Mouse (Mus musculus) kidney, embryonic 15.5 days (tissue): Measurements from ENCODE around the gene 1700007K13Rik. TPM values are rescaled to one million over a fixed set of nuclear protein-coding genes. Genes with fewer than 3 reads are reported as not detected.
"Not testable (repeated sequence)": the region's sequence is repeated elsewhere in the genome, so short reads cannot be mapped to it uniquely, and the experiment has no call there.

Experiments
- ATAC-seq: fragments of 200-750 bp; cut with Nextera tagmentation; replicated peaks from 2 replicates; pipeline ENCODE4 v1.8.0; 2017; ENCODE audit warnings: moderate TSS enrichment; ENCODE audit not compliant: low FRiP score
- H3K27ac ChIP-seq: fragments of 300-500 bp; sonication (generic); 2 replicates; pipeline ENCODE4 v1.5.1; 2015; ENCODE audit warnings: mild to moderate bottlenecking, inconsistent platforms
- H3K27me3 ChIP-seq: fragments of 300-500 bp; sonication (generic); 2 replicates; pipeline ENCODE4 v1.6.1; 2015; ENCODE audit warnings: inconsistent platforms
- H3K36me3 ChIP-seq: fragments of 300-500 bp; sonication (generic); 2 replicates; pipeline ENCODE4 v1.6.1; 2015; ENCODE audit warnings: inconsistent platforms
- H3K4me1 ChIP-seq: fragments of 300-500 bp; sonication (generic); 2 replicates; pipeline ENCODE4 v1.6.1; 2015; ENCODE audit warnings: inconsistent platforms
- H3K4me2 ChIP-seq: fragments of 300-500 bp; sonication (generic); 2 replicates; pipeline ENCODE4 v1.6.1; 2015; ENCODE audit warnings: moderate library complexity, mild to moderate bottlenecking, inconsistent platforms
- H3K4me3 ChIP-seq: fragments of 300-500 bp; sonication (generic); replicated peaks from 2 replicates; pipeline ENCODE4 v1.5.1; 2015; ENCODE audit warnings: mild to moderate bottlenecking, inconsistent platforms
- H3K9ac ChIP-seq: fragments of 300-500 bp; sonication (generic); 2 replicates; pipeline ENCODE4 v1.6.1; 2015; ENCODE audit warnings: mild to moderate bottlenecking, inconsistent platforms
- H3K9me3 ChIP-seq: fragments of 300-500 bp; sonication (generic); replicated peaks from 2 replicates; pipeline ENCODE4 v1.6.1; 2016; ENCODE audit warnings: inconsistent platforms
- WGBS: fragments of 180-500 bp; shearing (Covaris S2); methylation state at CpG from one replicate; pipeline ENCODE4 v1.1.7; 2015; ENCODE audit warnings: mixed read lengths; 5-methylcytosine and 5-hydroxymethylcytosine counted together
- polyA plus RNA-seq: library from polyadenylated mRNA; unstranded; fragments of >200 nt; fragmentation: Nextera tagmentation; extraction: Ambion mirVana; gene quantifications from 2 replicates; pipeline ENCODE4 v1.2.1, GENCODE M21; 2015

1700007K13Rik gene
- polyA plus RNA-seq, 1 experiment from 2014 or later: 0.52 TPM

GRCm38 (mm10) chr2:28496671-28497070 lies 30.5 kb upstream of the 1700007K13Rik start, which contains the start of gene Gbgt1:
Gene Gbgt1 (plus strand): TSS chr2:28496891.
- WGBS: 64% methylated on average over 5 of the region's 5 CpGs
- peak within 1 kb of the TSS; percentile 88 for H3K27ac ChIP-seq
- peaks cover 16% of the 10 kb centered on the region for H3K4me1 ChIP-seq
- H3K9ac ChIP-seq: no peak within 1 kb of the TSS
- no peaks in the 10 kb centered on the region for H3K9me3 ChIP-seq
- no peaks in the 10 kb centered on the region for H3K36me3 ChIP-seq
- peak within 1 kb of the TSS; percentile 54 for H3K4me2 ChIP-seq
- ATAC-seq: peak; percentile 58
- no peaks in the 10 kb centered on the region for H3K27me3 ChIP-seq
- H3K4me3 ChIP-seq: peak within 1 kb of the TSS; percentile 29

- Histone ChIP-seq H3K9ac (no peak overlapping the region), H3K27me3 (no peaks in the 10 kb centered on the region), H3K4me3 (peak overlapping the region; percentile 29; the same call in 1 of the 2 replicates), H3K27ac (peak overlapping the region; percentile 88), H3K4me2 (peak overlapping the region; percentile 54), H3K4me1 (peaks cover 16% of the 10 kb centered on the region), H3K9me3 (no peaks in the 10 kb centered on the region), H3K36me3 (no peaks in the 10 kb centered on the region)
- 61% methylated on average over 16 of the region's 16 CpGs for WGBS
- peak; percentile 29; the same call in 1 of the 2 replicates for ATAC-seq
Measured at GRCm38 (mm10) chr2:28495801-28496595, 29.9 kb upstream of the 1700007K13Rik start.

GRCm38 (mm10) chr2:28495207-28495756 lies 29.1 kb upstream of the 1700007K13Rik start:
- no peak for ATAC-seq
- H3K4me1 ChIP-seq: peaks cover 16% of the 10 kb centered on the region
- WGBS: 58% methylated on average over 14 of the region's 14 CpGs
- no peak overlapping the region for H3K9ac ChIP-seq
- H3K4me2 ChIP-seq: peak overlapping the region; percentile 40
- H3K36me3 ChIP-seq: no peaks in the 10 kb centered on the region
- H3K27me3 ChIP-seq: no peaks in the 10 kb centered on the region
- no peaks in the 10 kb centered on the region for H3K9me3 ChIP-seq
- H3K27ac ChIP-seq: peak overlapping the region; percentile 88
- peak overlapping the region; percentile 13; the same call in 1 of the 2 replicates for H3K4me3 ChIP-seq

DNA sequence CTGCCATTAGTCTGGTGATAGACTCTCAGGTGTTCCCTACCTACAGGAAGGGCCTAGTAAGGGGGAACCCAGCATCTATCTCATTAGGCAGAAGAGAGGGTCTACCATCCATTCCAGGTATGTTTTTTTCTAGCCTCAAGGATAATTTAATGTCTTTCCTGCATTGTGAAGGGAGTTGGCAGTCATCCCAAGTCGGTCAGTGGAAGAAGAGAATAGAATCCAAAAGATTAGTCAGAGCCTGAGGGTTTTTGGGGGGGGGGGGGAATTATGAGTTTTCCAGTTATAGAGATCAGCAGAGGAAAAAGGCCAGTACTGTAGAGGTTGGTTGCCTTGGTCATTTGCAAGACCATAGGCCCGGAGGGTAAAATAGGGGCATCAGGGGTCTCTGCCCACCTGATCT lies 28.4 kb upstream of the 1700007K13Rik start:
- Histone ChIP-seq H3K4me1 (peaks cover 16% of the 10 kb centered on the region), H3K9ac (no peak overlapping the region), H3K9me3 (no peaks in the 10 kb centered on the region), H3K4me2 (no peak overlapping the region), H3K27me3 (no peaks in the 10 kb centered on the region), H3K4me3 (no peak overlapping the region), H3K27ac (no peak overlapping the region), H3K36me3 (no peaks in the 10 kb centered on the region)
- ATAC-seq: no peak
- WGBS: 84% methylated on average over 2 of the region's 2 CpGs

GRCm38 (mm10) chr2:28483861-28484260 lies 17.7 kb upstream of the 1700007K13Rik start:
- Histone ChIP-seq H3K27ac (no peak overlapping the region), H3K4me1 (0 out of 2 replicates have a peak, but pooled peaks cover 3% of the 10 kb centered on the region), H3K9me3 (no peaks in the 10 kb centered on the region), H3K4me2 (no peak overlapping the region), H3K9ac (no peak overlapping the region), H3K4me3 (no peak overlapping the region), H3K36me3 (no peaks in the 10 kb centered on the region), H3K27me3 (no peaks in the 10 kb centered on the region)
- ATAC-seq: 0 out of 2 replicates have a peak, but pooled peaks have one; percentile 25
- whole genome bisulfite sequencing: 57% methylated on average over 2 of the region's 2 CpGs

- 0 out of 2 replicates have a peak, but pooled peaks cover 3% of the 10 kb centered on the region for H3K4me1 ChIP-seq
- H3K36me3 ChIP-seq: no peaks in the 10 kb centered on the region
- no peaks in the 10 kb centered on the region for H3K27me3 ChIP-seq
- ATAC-seq: no peak
- no peaks in the 10 kb centered on the region for H3K9me3 ChIP-seq
- no peak overlapping the region for H3K27ac ChIP-seq
- no peak overlapping the region for H3K9ac ChIP-seq
- no peak overlapping the region for H3K4me3 ChIP-seq
- no peak overlapping the region for H3K4me2 ChIP-seq
- 78% methylated on average over 20 of the region's 20 CpGs for WGBS
Measured at GRCm38 (mm10) chr2:28479208-28480204, 13.4 kb upstream of the 1700007K13Rik start.

GRCm38 (mm10) chr2:28477993-28478392 lies 11.9 kb upstream of the 1700007K13Rik start:
- H3K27me3 ChIP-seq, H3K9me3 ChIP-seq, H3K4me1 ChIP-seq, H3K27ac ChIP-seq, H3K9ac ChIP-seq, H3K36me3 ChIP-seq, H3K4me3 ChIP-seq, H3K4me2 ChIP-seq, ATAC-seq: not testable (repeated sequence)
- WGBS: 95% methylated on average over 5 of the region's 5 CpGs

- Histone ChIP-seq H3K4me1 (peaks cover 11% of the 10 kb centered on the region), H3K9me3 (0 out of 2 replicates have a peak, but pooled peaks cover 13% of the 10 kb centered on the region), H3K36me3 (peaks cover 44% of the 10 kb centered on the region)
- not testable (repeated sequence) for H3K9ac ChIP-seq, ATAC-seq, H3K27ac ChIP-seq, H3K4me3 ChIP-seq, H3K4me2 ChIP-seq, H3K27me3 ChIP-seq
- WGBS: 94% methylated on average over 8 of the region's 8 CpGs
Measured at GRCm38 (mm10) chr2:28472011-28472410, 5.9 kb upstream of the 1700007K13Rik start.

DNA sequence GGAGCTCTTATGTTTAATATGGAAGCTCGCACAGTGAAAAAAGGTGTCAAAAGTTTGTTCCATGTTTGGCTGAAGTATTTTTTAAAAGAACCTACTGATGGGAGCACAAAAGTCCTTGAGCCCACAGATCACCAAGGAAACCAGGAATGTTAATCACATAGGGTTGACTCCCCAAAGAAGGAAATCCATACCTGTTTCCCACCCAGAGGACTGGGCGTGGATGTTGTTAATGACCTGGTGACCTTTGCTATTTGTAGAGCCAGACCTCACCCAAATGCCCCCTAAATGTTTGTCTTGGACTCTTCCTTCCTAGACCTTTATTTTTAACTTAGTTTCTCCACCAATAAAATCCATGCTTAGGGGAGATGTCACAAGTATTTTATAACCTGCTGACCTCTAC lies 4.5 kb upstream of the 1700007K13Rik start:
- H3K27ac ChIP-seq: no peak overlapping the region
- peaks cover 20% of the 10 kb centered on the region for H3K4me1 ChIP-seq
- H3K9ac ChIP-seq: no peak overlapping the region
- H3K9me3 ChIP-seq: 0 out of 2 replicates have a peak, but pooled peaks cover 13% of the 10 kb centered on the region
- 86% methylated on average over 2 of the region's 2 CpGs for WGBS
- peaks cover 44% of the 10 kb centered on the region for H3K36me3 ChIP-seq
- no peak overlapping the region for H3K4me2 ChIP-seq
- no peak overlapping the region for H3K4me3 ChIP-seq
- ATAC-seq: no peak
- H3K27me3 ChIP-seq: peaks cover 3% of the 10 kb centered on the region; the same call in 1 of the 2 replicates

DNA sequence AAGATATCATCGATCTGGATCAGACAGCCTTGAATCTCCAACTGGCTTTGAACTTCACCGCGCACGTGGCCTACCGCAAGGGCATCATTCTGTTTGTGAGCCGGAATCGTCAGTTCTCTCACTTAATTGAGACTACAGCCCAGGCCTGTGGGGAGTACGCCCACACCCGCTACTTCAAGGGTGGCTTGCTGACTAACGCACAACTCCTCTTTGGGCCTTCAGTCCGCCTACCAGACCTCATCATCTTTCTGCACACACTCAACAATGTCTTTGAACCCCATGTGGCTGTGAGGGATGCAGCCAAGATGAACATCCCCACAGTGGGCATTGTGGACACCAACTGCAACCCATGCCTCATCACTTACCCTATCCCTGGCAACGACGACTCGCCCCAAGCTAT lies 3.3 kb upstream of the 1700007K13Rik start:
- no peak overlapping the region for H3K9ac ChIP-seq
- no peak overlapping the region for H3K27ac ChIP-seq
- H3K9me3 ChIP-seq: 0 out of 2 replicates have a peak, but pooled peaks cover 13% of the 10 kb centered on the region
- no peak overlapping the region for H3K4me2 ChIP-seq
- peaks cover 12% of the 10 kb centered on the region for H3K27me3 ChIP-seq
- H3K4me1 ChIP-seq: peaks cover 20% of the 10 kb centered on the region
- no peak for ATAC-seq
- 98% methylated on average over 14 of the region's 14 CpGs for WGBS
- H3K36me3 ChIP-seq: peaks cover 44% of the 10 kb centered on the region
- no peak overlapping the region; the same call in 1 of the 2 replicates for H3K4me3 ChIP-seq

- peak overlapping the region; percentile 71 for H3K4me2 ChIP-seq
- H3K27ac ChIP-seq: no peak overlapping the region
- H3K27me3 ChIP-seq: peaks cover 12% of the 10 kb centered on the region
- H3K9me3 ChIP-seq: 0 out of 2 replicates have a peak, but pooled peaks cover 13% of the 10 kb centered on the region
- H3K4me3 ChIP-seq: peak overlapping the region; percentile 70
- no peak for ATAC-seq
- H3K9ac ChIP-seq: peak overlapping the region; percentile 79
- peaks cover 20% of the 10 kb centered on the region for H3K4me1 ChIP-seq
- peaks cover 44% of the 10 kb centered on the region for H3K36me3 ChIP-seq
- 58% methylated on average over 18 of the region's 18 CpGs for WGBS
Measured at GRCm38 (mm10) chr2:28468486-28469225, 2.5 kb upstream of the 1700007K13Rik start.
